Mouse (Mus musculus) hindbrain, postnatal 0 days (tissue): ENCODE measurements at regions not wholly inside any gene's neighbourhood (a gene's known extent, or its start where the extent isn't known, plus 50 kb on each side); places are given as distances from the start of the nearest gene placed in this dataset.
A peak's percentile ranks its signal among the peaks of the same experiment; 100 is the strongest.

ENCODE experiments used
- ATAC-seq: fragments of 200-750 bp; cut with Nextera tagmentation; 2 replicates; pipeline ENCODE4 v1.8.0; 2017; ENCODE audit warnings: mild to moderate bottlenecking, moderate TSS enrichment, moderate library complexity
- DNase-seq: peaks from one replicate; pipeline ENCODE4 v3.0.0-alpha.2; 2015; ENCODE audit warnings: low spot score
- H3K27ac ChIP-seq: fragments of 300-500 bp; sonication (generic); 2 replicates; pipeline ENCODE4 v1.5.1; 2014; ENCODE audit warnings: mild to moderate bottlenecking
- H3K27me3 ChIP-seq: fragments of 300-500 bp; sonication (generic); 2 replicates; pipeline ENCODE4 v1.6.1; 2014; ENCODE audit warnings: low read length, mixed read lengths; ENCODE audit not compliant: insufficient read depth
- H3K36me3 ChIP-seq: fragments of 300-500 bp; sonication (generic); 2 replicates; pipeline ENCODE4 v1.6.1; 2014; ENCODE audit warnings: low read length, mixed read lengths; ENCODE audit not compliant: insufficient read depth
- H3K4me1 ChIP-seq: fragments of 300-500 bp; sonication (generic); 2 replicates; pipeline ENCODE4 v1.6.1; 2014; ENCODE audit warnings: antibody characterized with exemption, low read length, mixed read lengths; ENCODE audit not compliant: insufficient read depth
- H3K4me2 ChIP-seq: fragments of 300-500 bp; sonication (generic); 2 replicates; pipeline ENCODE4 v1.6.1; 2014; ENCODE audit warnings: low read depth, mild to moderate bottlenecking, low read length, moderate library complexity, mixed read lengths
- H3K4me3 ChIP-seq: fragments of 300-500 bp; sonication (generic); 2 replicates; pipeline ENCODE4 v1.5.1; 2014; ENCODE audit warnings: low read length
- H3K9ac ChIP-seq: fragments of 300-500 bp; sonication (generic); replicated peaks from 2 replicates; pipeline ENCODE4 v1.6.1; 2014; ENCODE audit warnings: mild to moderate bottlenecking, low read length, moderate library complexity, mixed read lengths
- H3K9me3 ChIP-seq: fragments of 300-500 bp; sonication (generic); 2 replicates; pipeline ENCODE4 v1.6.1; 2016; ENCODE audit warnings: low read length, mixed read lengths
- CTCF ChIP-seq: IDR thresholded peaks from 2 replicates; pipeline ENCODE4 v1.5.1; 2016; ENCODE audit warnings: antibody characterized with exemption, control low read depth, low read depth
- WGBS: fragments of 180-500 bp; shearing (Covaris S2); extraction: QIAGEN DNeasy Blood & Tissue Kit; methylation state at CpG from one replicate; pipeline ENCODE4 v1.1.7; 2014; 5-methylcytosine and 5-hydroxymethylcytosine counted together

GRCm38 (mm10) chr1:82150219-82151128 is 82.4 kb upstream of the Gm9747 start:
- Histone ChIP-seq H3K36me3 (no peaks in the 10 kb centered on the region), H3K4me1 (no peaks in the 10 kb centered on the region), H3K9me3 (no peaks in the 10 kb centered on the region), H3K4me2 (no peak overlapping the region), H3K4me3 (no peak overlapping the region), H3K9ac (no peak overlapping the region), H3K27ac (0 out of 2 replicates have a peak overlapping the region, but pooled peaks have one; percentile 1), H3K27me3 (no peaks in the 10 kb centered on the region)
- WGBS, result 34% methylated on average over 13 of the region's 13 CpGs
- no peak for TF ChIP-seq CTCF
- DNase-seq, result peak; percentile 74
- ATAC-seq, result peak; percentile 93

- H3K4me1 ChIP-seq, result no peaks in the 10 kb centered on the region
- no peak for TF ChIP-seq CTCF
- no peak overlapping the region for H3K27ac ChIP-seq
- no peak overlapping the region for H3K9ac ChIP-seq
- DNase-seq (no peak), ATAC-seq (no peak)
- H3K4me3 ChIP-seq, result no peak overlapping the region
- H3K27me3 ChIP-seq, result no peaks in the 10 kb centered on the region
- no peaks in the 10 kb centered on the region for H3K9me3 ChIP-seq
- H3K4me2 ChIP-seq, result no peak overlapping the region
- no peaks in the 10 kb centered on the region for H3K36me3 ChIP-seq
These were observed 77.0 kb upstream of the Gm9747 start for GRCm38 (mm10) chr1:82155961-82156360.

GRCm38 (mm10) chr1:82157013-82157412 is 75.9 kb upstream of the Gm9747 start:
- DNase-seq (peak; percentile 17), ATAC-seq (0 out of 2 replicates have a peak, but pooled peaks have one; percentile 49)
- Histone ChIP-seq H3K36me3 (no peaks in the 10 kb centered on the region), H3K4me1 (no peaks in the 10 kb centered on the region), H3K27ac (no peak overlapping the region), H3K4me3 (no peak overlapping the region), H3K9ac (no peak overlapping the region), H3K9me3 (no peaks in the 10 kb centered on the region), H3K4me2 (no peak overlapping the region), H3K27me3 (no peaks in the 10 kb centered on the region)
- TF ChIP-seq CTCF, result no peak
- 50% methylated on average over 1 of the region's 1 CpGs for WGBS

- DNase-seq (peak; percentile 46), ATAC-seq (no peak)
- H3K36me3 ChIP-seq, result no peaks in the 10 kb centered on the region
- H3K27ac ChIP-seq, result no peak overlapping the region
- no peak overlapping the region for H3K9ac ChIP-seq
- 30% methylated on average over 3 of the region's 3 CpGs for WGBS
- H3K4me3 ChIP-seq, result no peak overlapping the region
- H3K4me2 ChIP-seq, result no peak overlapping the region
- no peak for TF ChIP-seq CTCF
- no peaks in the 10 kb centered on the region for H3K4me1 ChIP-seq
- H3K9me3 ChIP-seq, result no peaks in the 10 kb centered on the region
- H3K27me3 ChIP-seq, result no peaks in the 10 kb centered on the region
These were observed 74.4 kb upstream of the Gm9747 start for GRCm38 (mm10) chr1:82158466-82158865.

- no peaks in the 10 kb centered on the region for H3K36me3 ChIP-seq
- H3K4me1 ChIP-seq, result no peaks in the 10 kb centered on the region
- no peaks in the 10 kb centered on the region for H3K9me3 ChIP-seq
- no peak for DNase-seq
- no peaks in the 10 kb centered on the region for H3K27me3 ChIP-seq
- H3K9ac ChIP-seq, result no peak overlapping the region
- no peak for ATAC-seq
- no peak overlapping the region for H3K27ac ChIP-seq
- H3K4me2 ChIP-seq, result no peak overlapping the region
- TF ChIP-seq CTCF, result no peak
- H3K4me3 ChIP-seq, result no peak overlapping the region
- 85% methylated on average over 3 of the region's 3 CpGs for WGBS
These were observed 73.7 kb upstream of the Gm9747 start for GRCm38 (mm10) chr1:82159201-82159600.

GRCm38 (mm10) chr1:82162926-82163325 is 70.0 kb upstream of the Gm9747 start:
- Histone ChIP-seq H3K27me3 (no peaks in the 10 kb centered on the region), H3K36me3 (no peaks in the 10 kb centered on the region), H3K27ac (no peak overlapping the region), H3K9me3 (no peaks in the 10 kb centered on the region), H3K9ac (no peak overlapping the region), H3K4me2 (no peak overlapping the region), H3K4me1 (no peaks in the 10 kb centered on the region), H3K4me3 (no peak overlapping the region)
- TF ChIP-seq CTCF, result no peak
- WGBS, result 86% methylated on average over 6 of the region's 6 CpGs
- DNase-seq (no peak), ATAC-seq (no peak)

GRCm38 (mm10) chr1:82168158-82168557 is 64.8 kb upstream of the Gm9747 start:
- ATAC-seq (no peak), DNase-seq (no peak)
- Histone ChIP-seq H3K9me3 (no peaks in the 10 kb centered on the region), H3K4me3 (no peak overlapping the region), H3K36me3 (no peaks in the 10 kb centered on the region), H3K4me2 (no peak overlapping the region), H3K27me3 (no peaks in the 10 kb centered on the region), H3K4me1 (no peaks in the 10 kb centered on the region), H3K9ac (no peak overlapping the region), H3K27ac (no peak overlapping the region)
- no peak for TF ChIP-seq CTCF
- WGBS, result 85% methylated on average over 4 of the region's 4 CpGs
